Mouse (Mus musculus) testis, adult 2 months (tissue): Measurements from ENCODE around the gene Tnfsfm13. TPM values are rescaled to one million over a fixed set of nuclear protein-coding genes. Genes with fewer than 3 reads are reported as not detected.

Source experiments
- H3K27ac ChIP-seq: fragments of 200-500 bp; 2 replicates; pipeline ENCODE4 v1.5.1; 2012; ENCODE audit warnings: low read depth, low read length; ENCODE audit not compliant: control insufficient read depth, insufficient read depth
- H3K27me3 ChIP-seq: fragments of 200-500 bp; 2 replicates; pipeline ENCODE4 v1.6.1; 2012; ENCODE audit warnings: mild to moderate bottlenecking, low read length, moderate library complexity; ENCODE audit not compliant: control insufficient read depth, insufficient read depth
- H3K36me3 ChIP-seq: fragments of 200-500 bp; 2 replicates; pipeline ENCODE4 v1.6.1; 2012; ENCODE audit warnings: mild to moderate bottlenecking, low read length; ENCODE audit not compliant: control insufficient read depth, insufficient read depth
- H3K4me1 ChIP-seq: fragments of 200-500 bp; 2 replicates; pipeline ENCODE4 v1.6.1; 2012; ENCODE audit warnings: low read length; ENCODE audit not compliant: control insufficient read depth, insufficient read depth
- H3K4me3 ChIP-seq: fragments of 200-500 bp; 2 replicates; pipeline ENCODE4 v1.5.1; 2012; ENCODE audit warnings: low read depth, mild to moderate bottlenecking, low read length, moderate library complexity, mixed read lengths; ENCODE audit not compliant: control insufficient read depth
- CTCF ChIP-seq: fragments of 200-500 bp; IDR thresholded peaks from 2 replicates; pipeline ENCODE4 v1.5.1; 2012; ENCODE audit warnings: low read depth, mild to moderate bottlenecking, inconsistent platforms, low read length, moderate library complexity; ENCODE audit not compliant: control insufficient read depth, insufficient read depth, insufficient replicate concordance
- POLR2A ChIP-seq: fragments of 200-500 bp; IDR thresholded peaks from 2 replicates; pipeline ENCODE4 v1.6.1; 2012; ENCODE audit warnings: low read depth, mild to moderate bottlenecking, inconsistent platforms, low read length, moderate library complexity; ENCODE audit not compliant: control insufficient read depth
- polyA plus RNA-seq: library from polyadenylated mRNA; depleted of rRNA; stranded (reverse); fragments of >200 nt; gene quantifications from 2 replicates; pipeline ENCODE4 v1.2.3, GENCODE M21; 2012

Tnfsfm13 gene
- polyA plus RNA-seq, 1 experiment = 1.9 TPM

- Histone ChIP-seq H3K27me3 (no peaks in the 10 kb centered on the region), H3K27ac (no peak overlapping the region), H3K36me3 (no peaks in the 10 kb centered on the region), H3K4me3 (no peak overlapping the region), H3K4me1 (peaks cover 4% of the 10 kb centered on the region)
- TF ChIP-seq CTCF (no peak), POLR2A (no peak)
Observed at GRCm38 (mm10) chr11:69710470-69710869, 14.6 kb upstream of the Tnfsfm13 start.

GRCm38 (mm10) chr11:69709554-69710446 lies 13.9 kb upstream of the Tnfsfm13 start:
- Histone ChIP-seq H3K36me3 (no peaks in the 10 kb centered on the region), H3K4me1 (peaks cover 2% of the 10 kb centered on the region), H3K27ac (no peak overlapping the region), H3K4me3 (no peak overlapping the region), H3K27me3 (no peaks in the 10 kb centered on the region)
- TF ChIP-seq CTCF (no peak), POLR2A (no peak)

GRCm38 (mm10) chr11:69708614-69709265 lies 12.8 kb upstream of the Tnfsfm13 start:
- H3K36me3 ChIP-seq = no peaks in the 10 kb centered on the region
- TF ChIP-seq CTCF = no peak
- no peak overlapping the region for H3K27ac ChIP-seq
- H3K4me3 ChIP-seq = no peak overlapping the region
- H3K4me1 ChIP-seq = peaks cover 4% of the 10 kb centered on the region
- H3K27me3 ChIP-seq = no peaks in the 10 kb centered on the region

GRCm38 (mm10) chr11:69707873-69708381 lies 12.0 kb upstream of the Tnfsfm13 start:
- Histone ChIP-seq H3K36me3 (no peaks in the 10 kb centered on the region), H3K4me1 (peaks cover 3% of the 10 kb centered on the region), H3K4me3 (no peak overlapping the region), H3K27me3 (no peaks in the 10 kb centered on the region), H3K27ac (no peak overlapping the region)
- TF ChIP-seq POLR2A (no peak), CTCF (no peak)

GRCm38 (mm10) chr11:69707480-69707847 lies 11.6 kb upstream of the Tnfsfm13 start:
- Histone ChIP-seq H3K27ac (no peak overlapping the region), H3K4me1 (peaks cover 2% of the 10 kb centered on the region), H3K4me3 (no peak overlapping the region), H3K27me3 (no peaks in the 10 kb centered on the region), H3K36me3 (no peaks in the 10 kb centered on the region)
- TF ChIP-seq POLR2A (no peak), CTCF (no peak)

GRCm38 (mm10) chr11:69706775-69707479 lies 11.0 kb upstream of the Tnfsfm13 start:
- Histone ChIP-seq H3K36me3 (no peaks in the 10 kb centered on the region), H3K4me3 (no peak overlapping the region), H3K27ac (peak overlapping the region; percentile 0; the same call in 1 of the 2 replicates), H3K27me3 (no peaks in the 10 kb centered on the region), H3K4me1 (peaks cover 2% of the 10 kb centered on the region)
- no peak for TF ChIP-seq POLR2A
- no peak for TF ChIP-seq CTCF

GRCm38 (mm10) chr11:69704613-69705010 lies 8.7 kb upstream of the Tnfsfm13 start:
- TF ChIP-seq POLR2A = no peak
- no peak for TF ChIP-seq CTCF
- H3K4me3 ChIP-seq = no peak overlapping the region
- no peaks in the 10 kb centered on the region for H3K36me3 ChIP-seq
- H3K4me1 ChIP-seq = peaks cover 2% of the 10 kb centered on the region
- H3K27me3 ChIP-seq = no peaks in the 10 kb centered on the region
- no peak overlapping the region for H3K27ac ChIP-seq
